Mouse (Mus musculus) ES-E14 (cell line): Measurements from ENCODE around the gene C1rl. TPM values are rescaled to one million over a fixed set of nuclear protein-coding genes. Genes with fewer than 3 reads are reported as not detected.

Experiments
- DNase-seq: peaks from one replicate; pipeline ENCODE4 v3.0.0-alpha.2; 2013; ENCODE audit warnings: low read depth, low spot score
- H3K27ac ChIP-seq: 2 replicates; pipeline ENCODE4 v1.5.1; 2012; ENCODE audit warnings: low read depth, mild to moderate bottlenecking, low read length, moderate library complexity, mixed read lengths; ENCODE audit not compliant: poor library complexity, insufficient read depth, severe bottlenecking
- H3K36me3 ChIP-seq: 2 replicates; pipeline ENCODE4 v1.6.1; 2012; ENCODE audit warnings: mild to moderate bottlenecking, low read length, moderate library complexity, mixed read lengths; ENCODE audit not compliant: control insufficient read depth, poor library complexity, insufficient read depth, severe bottlenecking
- H3K4me1 ChIP-seq, 2 experiments: fragments of 150-350 bp in 1 of 2; sonication (generic) in 1 of 2; 2 replicates each; pipeline ENCODE4 v1.6.1; 2012; ENCODE audit warnings: low read length in 2 of 2, mild to moderate bottlenecking in 1 of 2, mixed read lengths in 1 of 2; ENCODE audit not compliant: control insufficient read depth in 2 of 2, insufficient read depth in 2 of 2, poor library complexity in 1 of 2
- H3K4me3 ChIP-seq, 2 experiments: fragments of 150-350 bp in 1 of 2; sonication (generic) in 1 of 2; 2 replicates each; pipeline ENCODE4 v1.5.1; 2012; ENCODE audit warnings: low read length in 2 of 2, low read depth in 1 of 2, mild to moderate bottlenecking in 1 of 2, mixed read lengths in 1 of 2; ENCODE audit not compliant: insufficient read depth in 1 of 2, poor library complexity in 1 of 2, severe bottlenecking in 1 of 2
- H3K9ac ChIP-seq: 2 replicates; pipeline ENCODE4 v1.6.1; 2012; ENCODE audit warnings: low read depth, mild to moderate bottlenecking, low read length, mixed read lengths; ENCODE audit not compliant: poor library complexity, insufficient read depth, severe bottlenecking
- H3K9me3 ChIP-seq: fragments of 150-350 bp; sonication (generic); 2 replicates; pipeline ENCODE4 v1.6.1; 2012; ENCODE audit warnings: low read depth, mild to moderate bottlenecking, low read length; ENCODE audit not compliant: control insufficient read depth, insufficient read depth
- CHD2 ChIP-seq: IDR thresholded peaks from 2 replicates; pipeline ENCODE4 v1.6.1; 2014; ENCODE audit warnings: mild to moderate bottlenecking, low read depth, low read length, inconsistent platforms
- HCFC1 ChIP-seq: IDR thresholded peaks from 2 replicates; pipeline ENCODE4 v1.6.1; 2012; ENCODE audit warnings: low read length, inconsistent platforms, borderline replicate concordance; ENCODE audit not compliant: insufficient read depth
- MAFK ChIP-seq: IDR thresholded peaks from 2 replicates; pipeline ENCODE4 v1.6.1; 2014; ENCODE audit warnings: mild to moderate bottlenecking, low read depth, low read length, inconsistent platforms; ENCODE audit not compliant: insufficient read depth
- ZC3H11A ChIP-seq: IDR thresholded peaks from 2 replicates; pipeline ENCODE4 v1.6.1; 2012; ENCODE audit warnings: low read depth, mild to moderate bottlenecking, inconsistent platforms, low read length, borderline replicate concordance
- ZNF384 ChIP-seq: IDR thresholded peaks from 2 replicates; pipeline ENCODE4 v1.6.1; 2012; ENCODE audit warnings: low read depth, low read length, inconsistent platforms
- in situ Hi-C, 2 experiments: fragments of 600-800 bp; cut with MboI; formaldehyde crosslinking; loops; one replicate each; pipeline ENCODE4 v1.15.1; 2025; ENCODE audit warnings: low sequenced_read_pairs in 2 of 2, inconsistent platforms in 1 of 2; ENCODE audit not compliant: unreplicated experiment in 2 of 2
- total RNA-seq: library from RNA; depleted of rRNA; stranded (reverse); fragments of 300-350 nt; gene quantifications from 2 replicates; pipeline ENCODE4 v1.2.3, GENCODE M21; 2012

The C1rl gene
- total RNA-seq, 1 experiment: 1.0 TPM

DNA sequence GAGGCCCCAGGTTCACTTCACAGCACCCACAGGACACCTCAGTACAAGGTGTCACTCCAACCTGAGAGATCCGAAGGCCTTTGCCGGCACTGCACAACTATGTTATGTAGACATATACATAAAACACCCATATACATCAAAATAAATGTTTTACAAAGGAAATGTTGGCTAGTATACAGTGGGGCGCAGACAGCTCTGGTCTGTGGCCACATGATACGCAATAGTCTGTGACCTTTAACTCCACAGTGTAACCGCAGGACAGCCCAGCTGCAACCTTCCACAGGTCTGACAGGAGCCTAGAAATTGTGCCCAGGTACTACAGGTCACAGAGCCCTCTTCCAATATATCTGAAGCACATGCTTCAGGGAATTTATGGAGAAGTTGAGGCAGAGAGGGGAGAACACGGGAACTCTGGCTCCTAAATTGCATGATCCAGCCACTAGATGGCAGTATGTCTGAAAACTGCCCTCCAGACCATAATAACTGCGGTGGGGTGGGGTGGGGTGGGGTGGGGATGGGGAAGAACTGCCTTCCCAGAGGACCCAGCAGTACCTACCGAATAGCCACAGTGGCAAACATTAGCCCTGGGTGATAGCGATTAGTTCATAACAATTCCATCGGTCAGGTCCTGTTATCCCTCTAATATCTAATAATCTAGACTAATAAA is 44.6 kb upstream of the C1rl start:
- H3K4me1 ChIP-seq: peaks cover 5 to 13% of the 10 kb centered on the region in 2 experiments
- H3K27ac ChIP-seq: no peak overlapping the region
- no peak for TF ChIP-seq HCFC1
- no peak for TF ChIP-seq ZNF384
- no peak for TF ChIP-seq MAFK
- TF ChIP-seq CHD2: no peak
- no peak for TF ChIP-seq ZC3H11A
- H3K4me3 ChIP-seq: no peak overlapping the region; a peak in 1 of 4 replicates
- H3K9me3 ChIP-seq: no peaks in the 10 kb centered on the region
- H3K9ac ChIP-seq: no peak overlapping the region
- H3K36me3 ChIP-seq: no peaks in the 10 kb centered on the region
- no peak for DNase-seq
- in situ Hi-C loops: no loop called here

DNA sequence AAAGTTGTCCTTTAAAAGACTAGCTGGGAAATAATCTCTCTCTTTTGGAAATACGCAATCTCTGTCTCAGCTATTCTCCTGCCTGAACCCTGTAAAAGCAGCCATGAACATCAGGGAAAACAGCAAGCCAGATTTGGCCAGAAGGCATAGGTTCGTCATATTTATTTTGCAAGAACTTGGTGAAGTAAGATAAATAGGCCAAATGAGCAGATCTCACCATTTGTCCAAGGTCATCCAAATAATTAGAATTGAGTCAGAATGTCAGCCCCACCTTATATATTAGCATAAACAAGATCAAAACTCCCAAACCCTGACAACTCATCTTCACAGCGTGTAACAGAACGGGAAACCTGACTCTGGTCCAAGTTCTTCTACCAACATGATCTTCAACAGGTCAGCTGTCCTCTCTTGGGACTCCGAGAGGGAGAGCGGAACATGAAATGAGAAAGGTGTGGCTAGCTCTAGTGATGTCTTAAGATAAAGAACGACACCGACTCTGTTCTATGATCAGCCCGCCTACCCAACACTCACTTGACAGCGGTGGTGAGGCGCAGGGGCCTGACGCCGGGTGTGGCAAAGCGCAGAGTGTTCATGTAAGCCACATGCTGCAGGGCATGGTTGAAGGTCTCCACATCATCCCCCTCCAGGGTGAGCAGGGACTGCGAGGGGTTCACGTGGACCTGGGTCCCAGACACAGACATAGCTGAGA is 43.8 kb upstream of the C1rl start:
- in situ Hi-C loops: no loop called here
- Histone ChIP-seq H3K9me3 (no peaks in the 10 kb centered on the region), H3K9ac (peak overlapping the region; percentile 58; the same call in 1 of the 2 replicates), H3K4me3 (peak overlapping the region; percentile 23 to 43; a peak in 3 of 4 replicates), H3K4me1 (peaks cover 5 to 12% of the 10 kb centered on the region in 2 experiments), H3K27ac (no peak overlapping the region; the same call in 1 of the 2 replicates), H3K36me3 (no peaks in the 10 kb centered on the region)
- TF ChIP-seq ZC3H11A (no peak), ZNF384 (no peak), MAFK (no peak), CHD2 (no peak), HCFC1 (no peak)
- DNase-seq: no peak

DNA sequence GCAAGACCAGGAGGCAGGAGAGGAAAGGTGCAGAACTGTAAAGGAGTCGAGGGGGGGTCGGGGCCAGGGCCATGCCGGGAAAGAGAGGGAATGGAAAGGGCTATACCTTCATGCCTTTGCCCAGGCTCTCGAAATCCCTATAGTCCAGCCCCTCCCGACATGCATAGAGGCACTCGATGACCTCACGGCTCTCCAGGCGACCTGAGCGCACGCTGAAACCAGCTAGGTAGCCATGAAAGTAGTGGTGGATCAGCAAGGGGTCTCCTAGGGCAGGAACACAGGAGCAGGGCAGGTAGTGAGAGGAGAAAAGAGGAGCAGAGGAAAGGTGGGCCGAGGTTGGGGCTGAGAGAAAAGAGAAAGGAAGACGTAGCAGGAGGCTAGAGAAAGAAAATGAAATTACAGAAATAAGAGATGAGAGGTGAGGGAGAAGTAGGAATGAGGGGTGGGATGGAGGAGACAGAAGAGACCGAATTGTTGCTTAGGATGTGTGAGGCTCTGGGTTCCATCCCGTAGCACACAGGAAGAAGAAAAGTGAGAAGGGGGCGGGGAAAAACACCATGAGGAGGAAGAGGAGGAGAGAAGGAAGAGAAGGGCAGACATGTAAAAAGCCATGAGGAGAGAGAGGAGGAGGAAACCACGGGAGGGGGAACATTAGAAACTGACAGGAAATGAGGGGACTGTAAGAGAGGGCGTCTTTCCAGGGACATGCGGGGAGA is 43.1 kb upstream of the C1rl start:
- Histone ChIP-seq H3K4me3 (peak overlapping the region; percentile 23 to 43; a peak in 3 of 4 replicates), H3K4me1 (peaks cover 5 to 12% of the 10 kb centered on the region in 2 experiments), H3K36me3 (no peaks in the 10 kb centered on the region), H3K27ac (no peak overlapping the region; the same call in 1 of the 2 replicates), H3K9me3 (no peaks in the 10 kb centered on the region), H3K9ac (peak overlapping the region; percentile 66; the same call in 1 of the 2 replicates)
- no peak for TF ChIP-seq ZNF384
- TF ChIP-seq CHD2: no peak
- TF ChIP-seq MAFK: no peak
- no peak for TF ChIP-seq ZC3H11A
- no peak for TF ChIP-seq HCFC1
- no peak for DNase-seq
- in situ Hi-C loops: no loop called here

DNA sequence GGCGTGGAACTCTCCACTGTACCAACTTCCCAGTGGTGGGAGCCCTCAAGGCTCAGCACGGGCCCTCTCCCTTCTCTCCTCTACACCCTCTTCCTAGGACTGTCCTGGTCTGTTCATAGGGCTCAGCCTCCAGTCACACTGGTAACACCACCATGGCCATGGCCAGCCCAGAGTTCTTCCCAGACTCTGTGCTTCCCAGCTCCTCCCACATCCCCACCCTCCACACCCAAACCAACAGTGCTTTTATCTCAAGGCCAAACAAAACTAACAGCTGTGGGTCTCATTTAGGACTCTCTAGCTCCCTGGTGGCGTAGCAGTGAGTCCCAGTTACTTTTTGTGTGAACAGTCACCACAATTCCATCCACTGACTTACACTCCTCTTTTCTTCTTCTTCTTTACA is 40.9 kb upstream of the C1rl start:
- no peak overlapping the region for H3K4me3 ChIP-seq
- no peak overlapping the region for H3K27ac ChIP-seq
- no peak overlapping the region for H3K9ac ChIP-seq
- in situ Hi-C loops: no loop called here
- H3K36me3 ChIP-seq: no peaks in the 10 kb centered on the region
- DNase-seq: no peak
- TF ChIP-seq CHD2 (no peak), MAFK (no peak), HCFC1 (no peak), ZC3H11A (no peak), ZNF384 (no peak)
- peaks cover 5 to 12% of the 10 kb centered on the region in 2 experiments for H3K4me1 ChIP-seq
- H3K9me3 ChIP-seq: no peaks in the 10 kb centered on the region
